Mouse (Mus musculus) left cerebral cortex, adult 6 months (tissue): Measurements from ENCODE around the gene Ppcdc. TPM values are rescaled to one million over a fixed set of nuclear protein-coding genes. Genes with fewer than 3 reads are reported as not detected.

ENCODE experiments used
- long read RNA-seq, 2 experiments: library from polyadenylated mRNA; unstranded; transcript quantifications; one replicate each; pipeline ENCODE4 v2.0.0; 2019 to 2020
- polyA plus RNA-seq: library from polyadenylated mRNA; unstranded; fragments of <200 nt; fragmentation: Nextera tagmentation; gene quantifications from 2 replicates; pipeline ENCODE4 v1.2.3, GENCODE M21; 2021

The Ppcdc gene
- polyA plus RNA-seq = 15.0 and 15.5 TPM in 2 replicates
- long read RNA-seq, experiment 1, transcript Ppcdc-213 (7 exons, 1,665 nt) = minor isoform, 7 of 112 reads
- long read RNA-seq, experiment 1, transcript Ppcdc-207 (4 exons, 738 nt) = minor isoform, 5 of 112 reads
- long read RNA-seq, experiment 1, transcript Ppcdc-201 (7 exons, 2,744 nt) = major isoform, 30 of 112 reads
- long read RNA-seq, experiment 1, partial matches to known transcripts = 30 of 112 reads
- long read RNA-seq, experiment 1, other reads (novel, unspliced or antisense) = 39 of 112 reads
- long read RNA-seq, experiment 2, partial matches to known transcripts = 7 of 22 reads
- long read RNA-seq, experiment 2, other reads (novel, unspliced or antisense) = 11 of 22 reads

GRCm38 (mm10) chr9:57439522-57440295 lies at the start of gene Ppcdc:
TSS of gene Ppcdc (minus strand) at chr9:57440124.

GRCm38 (mm10) chr9:57467896-57468549 lies 28.1 kb upstream of the Ppcdc start, which contains the start of gene Scamp5:
TSS of gene Scamp5 (minus strand) at chr9:57468060.

Other genes with a start within 250 kb of the Ppcdc start
- gene Trcg1, start 203.6 kb downstream of the Ppcdc start, polyA plus RNA-seq = not detected in 2 replicates
- gene 1700017B05Rik, start 177.5 kb downstream of the Ppcdc start, polyA plus RNA-seq = 3.9 and 4.3 TPM in 2 replicates
- 177 and 316 TPM in 2 replicates for gene Scamp5, start 27.9 kb upstream of the Ppcdc start, polyA plus RNA-seq
- 28.6 and 31.5 TPM in 2 replicates for gene Rpp25, start 63.9 kb upstream of the Ppcdc start, polyA plus RNA-seq
- 1,376 and 1,378 TPM in 2 replicates for gene Cox5a, start 81.2 kb upstream of the Ppcdc start, polyA plus RNA-seq
- 10.2 and 15.6 TPM in 2 replicates for gene Fam219b, start 97.4 kb upstream of the Ppcdc start, polyA plus RNA-seq
- gene Mpi, start 112.6 kb upstream of the Ppcdc start, polyA plus RNA-seq = 43.9 and 57.3 TPM in 2 replicates
- 27.6 and 31.6 TPM in 2 replicates for gene Scamp2, start 120.8 kb upstream of the Ppcdc start, polyA plus RNA-seq
- 9.0 and 10.7 TPM in 2 replicates for gene Ulk3, start 149.3 kb upstream of the Ppcdc start, polyA plus RNA-seq
- 14.1 and 17.1 TPM in 2 replicates for gene Cplx3, start 166.2 kb upstream of the Ppcdc start, polyA plus RNA-seq
- not detected in 2 replicates for gene Lman1l, start 180.7 kb upstream of the Ppcdc start, polyA plus RNA-seq
- gene Csk, start 213.5 kb upstream of the Ppcdc start, polyA plus RNA-seq = 4.2 and 6.2 TPM in 2 replicates
- gene Cyp1a2, start 243.6 kb upstream of the Ppcdc start, polyA plus RNA-seq = not detected in 2 replicates
- 0.08 and 0.15 TPM in 2 replicates for gene Cyp1a1, start 247.8 kb upstream of the Ppcdc start, polyA plus RNA-seq